Mouse (Mus musculus): ENCODE results near the gene Hes7. TPM values are rescaled to one million over a fixed set of nuclear protein-coding genes. Genes with fewer than 3 reads are reported as not detected.

Hes7 gene
- total RNA-seq, 2 experiments from 2014 or later: not detected

DNA sequence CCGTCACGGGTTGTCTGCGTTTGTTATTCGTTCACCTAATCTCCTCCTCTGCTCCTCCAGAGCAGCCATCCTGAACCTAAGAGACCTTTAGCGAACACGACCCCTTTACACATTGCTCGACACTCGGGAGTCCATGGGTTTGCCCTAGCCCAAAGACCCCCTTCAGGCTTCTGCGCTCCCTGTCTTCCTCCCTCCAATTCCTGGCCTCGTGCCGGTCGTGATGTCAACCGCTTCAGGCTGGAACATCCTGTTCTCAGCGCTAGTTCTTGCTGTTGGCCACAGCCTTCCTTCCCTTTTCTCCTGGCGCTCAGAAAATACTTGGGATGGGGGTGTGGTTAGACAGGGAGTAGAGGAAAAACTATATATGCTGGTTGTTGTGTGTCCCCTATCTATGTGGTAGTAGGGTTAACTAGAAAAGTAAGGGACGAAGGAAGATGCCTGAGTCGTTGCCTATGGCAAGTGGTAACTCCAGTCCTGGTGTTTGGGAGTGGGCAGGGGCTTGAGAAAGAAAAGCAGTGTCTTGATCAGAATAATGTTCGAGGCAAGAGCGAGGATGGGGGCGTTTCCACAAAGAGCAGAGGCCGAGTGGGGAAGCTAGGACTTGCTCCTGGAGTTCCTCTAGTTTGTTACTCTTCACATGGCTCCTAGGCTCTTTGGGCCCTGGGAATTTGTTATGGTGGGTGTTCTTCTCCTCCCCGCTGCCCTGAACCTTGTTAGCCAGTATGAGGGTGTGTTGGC, 20.9 kb upstream of the Hes7 start:
- intact Hi-C loops (cut with DNase I): loop anchor here (5.0 kb wide), 2 partner anchors 298 to 318 kb away; partner anchors contain the start of genes Cyb5d1, Naa38 and Tmem88
- peak; percentile 93 to 94 for DNase-seq

DNA sequence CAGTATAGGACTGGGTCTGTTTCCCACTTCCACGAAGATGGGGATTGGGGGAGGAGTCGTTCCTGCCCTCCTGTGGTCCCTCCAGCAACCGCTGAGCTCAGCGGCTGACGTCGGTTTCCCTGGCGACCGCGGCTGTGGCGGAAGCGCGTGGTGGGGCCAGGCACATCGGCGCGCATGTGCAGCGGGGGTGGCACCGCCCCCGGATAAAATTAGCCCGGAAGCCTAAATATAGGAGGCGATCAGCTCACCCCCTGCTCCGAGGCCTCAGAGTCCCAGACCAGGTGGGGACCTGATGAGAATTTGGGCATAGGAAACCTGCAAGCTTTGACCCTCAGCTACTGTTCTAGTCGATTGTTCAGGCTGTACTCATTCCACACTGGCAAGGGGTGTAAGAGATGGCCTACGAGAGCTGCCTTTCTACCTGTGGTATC, 20.3 kb upstream of the Hes7 start:
- intact Hi-C loops (cut with DNase I): loop anchor here (5.0 kb wide), 2 partner anchors 297 to 317 kb away; partner anchors contain the start of genes Cyb5d1, Naa38 and Tmem88
- peak; percentile 94 to 95 for DNase-seq

DNA sequence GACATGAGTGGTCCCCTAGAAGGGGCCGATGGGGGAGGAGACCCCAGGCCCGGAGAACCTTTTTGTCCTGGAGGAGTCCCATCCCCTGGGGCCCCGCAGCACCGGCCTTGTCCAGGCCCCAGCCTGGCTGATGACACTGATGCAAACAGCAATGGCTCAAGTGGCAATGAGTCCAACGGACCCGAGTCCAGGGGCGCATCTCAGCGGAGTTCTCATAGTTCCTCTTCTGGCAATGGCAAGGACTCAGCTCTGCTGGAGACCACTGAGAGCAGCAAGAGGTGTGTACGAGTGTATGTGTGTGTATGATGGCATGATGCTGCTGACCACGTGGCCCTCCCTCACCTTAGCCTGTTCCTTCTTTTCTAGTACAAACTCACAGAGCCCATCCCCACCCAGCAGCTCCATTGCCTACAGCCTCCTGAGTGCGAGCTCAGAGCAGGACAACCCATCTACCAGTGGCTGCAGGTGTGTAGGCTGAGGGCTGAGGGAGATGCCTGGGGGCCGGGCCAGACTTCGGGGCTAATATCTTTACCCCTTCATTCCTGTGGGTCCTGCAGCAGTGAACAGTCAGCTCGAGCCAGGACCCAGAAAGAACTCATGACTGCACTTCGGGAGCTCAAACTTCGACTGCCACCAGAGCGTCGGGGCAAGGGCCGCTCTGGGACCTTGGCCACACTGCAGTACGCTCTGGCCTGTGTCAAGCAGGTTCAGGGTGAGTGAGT, 19.4 kb upstream of the Hes7 start:
- intact Hi-C loops (cut with DNase I): no loop called here
- DNase-seq: peak; percentile 20 to 26

DNA sequence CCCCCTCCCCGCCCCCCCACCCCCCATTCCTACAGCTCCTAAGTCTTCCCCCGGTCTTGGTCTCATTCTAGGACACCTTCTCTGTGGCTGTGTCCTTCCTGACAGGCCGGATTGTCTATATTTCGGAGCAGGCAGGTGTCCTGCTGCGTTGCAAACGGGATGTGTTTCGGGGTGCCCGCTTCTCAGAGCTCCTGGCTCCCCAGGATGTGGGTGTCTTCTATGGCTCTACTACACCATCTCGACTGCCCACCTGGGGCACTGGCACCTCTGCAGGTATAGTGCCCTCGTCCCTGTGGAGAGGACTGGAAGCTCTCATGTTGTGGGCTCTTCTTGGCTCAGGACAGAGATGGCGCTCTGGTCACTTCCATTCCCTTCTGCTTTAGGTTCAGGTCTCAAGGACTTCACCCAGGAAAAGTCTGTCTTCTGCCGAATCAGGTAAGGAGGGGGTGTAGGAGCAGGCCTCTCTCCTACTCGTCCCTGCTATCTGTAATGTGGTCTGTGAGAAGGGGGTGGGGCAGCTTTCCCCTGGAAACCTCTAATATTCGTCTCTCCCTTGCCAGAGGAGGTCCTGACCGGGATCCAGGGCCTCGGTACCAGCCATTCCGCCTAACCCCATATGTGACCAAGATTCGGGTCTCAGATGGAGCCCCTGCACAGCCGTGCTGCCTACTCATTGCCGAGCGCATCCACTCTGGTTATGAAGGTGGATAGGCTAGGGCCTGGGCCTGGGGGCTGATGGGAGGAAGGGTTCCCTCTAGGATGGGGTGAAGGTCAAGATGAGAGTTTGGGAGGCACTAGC, 18.4 kb upstream of the Hes7 start:
- no peak for DNase-seq
- intact Hi-C loops (cut with DNase I): no loop called here

DNA sequence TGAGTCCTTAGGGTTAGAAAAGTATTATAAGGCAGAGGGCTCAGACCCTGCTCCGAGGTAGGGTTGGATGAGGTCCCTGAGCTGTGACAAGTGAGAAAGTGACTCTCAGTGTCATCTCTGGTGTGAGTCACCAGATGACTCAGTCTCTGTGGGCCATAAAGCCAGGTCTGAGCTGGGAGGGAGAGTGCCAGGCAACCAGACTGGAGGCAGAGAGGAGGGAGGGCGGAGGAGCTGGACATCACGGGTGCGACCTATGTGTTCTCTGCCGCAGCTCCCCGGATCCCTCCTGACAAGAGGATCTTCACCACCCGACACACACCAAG, 17.8 kb upstream of the Hes7 start:
- no peak for DNase-seq
- intact Hi-C loops (cut with DNase I): no loop called here

DNA sequence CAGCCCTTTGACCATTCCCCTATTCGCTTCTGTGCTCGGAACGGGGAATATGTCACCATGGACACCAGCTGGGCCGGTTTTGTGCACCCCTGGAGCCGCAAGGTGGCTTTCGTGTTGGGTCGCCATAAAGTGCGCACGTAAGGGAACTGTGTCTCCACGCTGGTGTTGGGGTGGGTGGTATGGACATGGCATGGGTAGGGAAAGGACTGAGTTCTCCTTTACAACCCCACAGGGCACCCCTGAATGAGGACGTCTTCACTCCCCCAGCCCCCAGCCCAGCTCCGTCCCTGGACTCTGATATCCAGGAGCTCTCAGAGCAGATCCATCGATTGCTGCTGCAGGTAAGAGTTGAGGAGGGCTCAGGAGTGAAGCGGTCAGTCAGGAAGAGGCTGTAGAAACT, 17.1 kb upstream of the Hes7 start:
- peak in 1 of 2 experiments; percentile 16 for DNase-seq
- intact Hi-C loops (cut with DNase I): no loop called here

DNA sequence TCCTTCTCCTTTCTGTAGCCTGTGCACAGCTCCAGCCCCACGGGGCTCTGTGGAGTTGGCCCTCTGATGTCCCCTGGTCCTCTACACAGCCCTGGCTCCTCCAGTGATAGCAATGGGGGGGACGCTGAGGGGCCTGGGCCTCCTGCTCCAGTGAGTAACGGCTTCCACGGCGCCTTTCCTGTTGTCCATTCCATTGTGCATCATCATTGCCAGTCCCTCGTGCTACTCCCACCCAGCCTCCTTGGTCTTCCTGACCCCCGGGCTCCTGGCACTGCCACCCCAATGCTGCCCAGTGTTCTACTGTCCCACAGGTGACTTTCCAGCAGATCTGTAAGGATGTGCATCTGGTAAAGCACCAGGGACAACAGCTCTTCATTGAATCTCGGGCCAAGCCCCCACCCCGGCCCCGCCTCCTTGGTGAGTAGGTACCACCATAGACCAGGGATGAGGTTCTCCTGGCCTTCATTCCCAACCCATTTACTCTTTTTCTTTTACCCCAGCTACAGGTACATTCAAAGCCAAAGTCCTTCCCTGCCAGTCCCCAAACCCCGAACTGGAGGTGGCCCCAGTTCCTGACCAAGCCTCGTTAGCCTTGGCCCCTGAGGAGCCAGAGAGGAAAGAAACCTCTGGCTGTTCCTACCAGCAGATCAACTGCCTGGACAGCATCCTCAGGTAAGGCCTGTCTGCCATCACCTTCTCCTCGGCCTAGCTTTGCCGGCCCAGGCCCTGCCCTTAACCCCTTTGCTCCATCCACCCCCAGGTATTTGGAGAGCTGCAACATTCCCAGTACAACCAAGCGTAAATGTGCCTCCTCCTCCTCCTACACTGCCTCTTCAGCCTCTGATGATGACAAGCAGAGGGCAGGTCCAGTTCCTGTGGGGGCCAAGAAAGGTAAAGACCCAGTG, 16.4 kb upstream of the Hes7 start:
- peak in 1 of 2 experiments; percentile 8 for DNase-seq
- intact Hi-C loops (cut with DNase I): no loop called here

DNA sequence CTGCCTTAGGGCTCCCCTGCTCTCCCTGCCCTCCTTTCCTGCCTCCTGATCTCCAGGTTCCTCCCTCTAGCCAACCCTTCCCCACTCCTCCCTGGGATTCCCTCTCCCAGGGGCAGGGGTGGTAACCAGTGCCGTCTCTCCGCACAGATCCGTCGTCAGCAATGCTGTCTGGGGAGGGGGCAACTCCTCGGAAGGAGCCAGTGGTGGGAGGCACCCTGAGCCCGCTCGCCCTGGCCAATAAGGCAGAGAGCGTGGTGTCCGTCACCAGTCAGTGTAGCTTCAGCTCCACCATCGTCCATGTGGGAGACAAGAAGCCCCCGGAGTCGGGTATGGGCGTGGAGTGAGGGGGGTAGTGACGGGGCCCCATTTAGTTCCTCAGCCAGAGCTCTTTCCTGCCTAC, 15.7 kb upstream of the Hes7 start:
- intact Hi-C loops (cut with DNase I): no loop called here
- DNase-seq: peak in 1 of 2 experiments; percentile 2

DNA sequence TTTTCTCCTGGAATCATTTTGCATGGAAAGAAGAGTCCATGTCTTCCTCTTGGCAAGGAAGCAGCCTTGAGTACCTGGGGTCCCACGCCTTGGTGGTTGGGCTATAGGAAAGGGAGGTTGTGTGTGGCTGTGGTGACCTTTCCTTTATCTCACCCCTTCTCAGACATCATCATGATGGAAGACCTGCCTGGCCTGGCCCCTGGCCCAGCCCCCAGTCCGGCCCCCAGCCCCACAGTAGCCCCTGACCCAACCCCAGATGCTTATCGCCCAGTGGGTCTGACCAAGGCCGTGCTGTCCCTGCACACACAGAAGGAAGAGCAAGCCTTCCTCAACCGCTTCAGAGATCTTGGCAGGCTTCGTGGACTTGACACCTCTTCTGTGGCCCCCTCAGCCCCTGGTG, 15.0 kb upstream of the Hes7 start:
- intact Hi-C loops (cut with DNase I): no loop called here
- DNase-seq: no peak

DNA sequence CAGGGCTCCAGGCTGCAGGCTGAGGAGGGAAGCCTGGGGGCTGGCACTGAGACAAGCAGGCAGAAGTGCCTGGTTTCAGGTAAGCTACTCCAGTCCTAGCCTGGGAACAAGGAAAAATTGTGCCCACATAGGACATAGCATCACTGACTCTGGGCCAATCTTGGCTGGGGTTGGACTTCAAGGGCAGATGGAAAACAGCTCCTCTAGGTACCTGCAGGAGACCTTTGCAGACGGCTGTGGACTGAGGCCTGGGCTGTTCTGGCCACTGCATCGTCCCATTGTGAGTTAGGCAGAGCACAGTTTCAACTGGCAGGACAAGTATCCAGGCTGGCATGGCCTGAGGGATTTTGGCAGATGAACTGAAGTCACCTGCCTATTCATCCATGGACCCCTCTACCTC, 14.4 kb upstream of the Hes7 start:
- intact Hi-C loops (cut with DNase I): no loop called here

DNA sequence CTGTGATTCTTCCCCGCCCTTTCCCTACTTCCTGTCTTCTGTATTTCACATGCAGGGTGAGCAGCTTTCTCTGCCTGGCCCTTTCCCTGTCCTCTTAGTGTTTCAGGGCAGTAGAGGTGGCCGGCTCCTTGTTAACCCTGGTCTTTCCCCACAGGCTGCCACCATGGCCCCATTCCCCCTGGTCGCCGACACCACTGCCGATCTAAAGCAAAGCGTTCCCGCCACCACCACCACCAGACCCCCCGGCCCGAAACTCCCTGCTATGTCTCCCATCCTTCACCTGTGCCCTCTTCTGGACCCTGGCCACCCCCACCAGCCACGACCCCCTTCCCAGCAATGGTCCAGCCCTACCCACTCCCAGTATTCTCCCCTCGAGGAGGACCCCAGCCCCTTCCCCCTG, 13.9 kb upstream of the Hes7 start:
- peak in 1 of 2 experiments; percentile 13 for DNase-seq
- intact Hi-C loops (cut with DNase I): no loop called here

More for the DNA sequence above, 14.4 kb upstream of the Hes7 start:
- DNase-seq: no peak

DNA sequence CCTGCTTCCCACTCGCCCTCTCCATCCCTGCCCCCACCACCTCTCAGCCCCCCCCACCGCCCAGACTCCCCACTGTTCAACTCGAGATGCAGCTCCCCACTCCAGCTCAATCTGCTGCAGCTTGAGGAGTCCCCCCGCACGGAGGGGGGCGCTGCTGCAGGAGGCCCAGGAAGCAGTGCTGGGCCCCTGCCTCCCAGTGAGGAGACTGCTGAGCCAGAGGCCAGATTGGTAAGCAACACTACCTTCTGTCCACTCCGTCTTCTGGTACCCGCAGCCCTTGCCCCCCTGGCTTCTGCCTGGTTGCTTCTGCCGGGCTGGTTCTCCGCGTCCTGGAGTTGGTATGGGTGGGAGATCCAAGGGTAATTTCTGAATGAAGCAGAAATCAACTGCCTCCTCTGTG, 13.4 kb upstream of the Hes7 start:
- DNase-seq: no peak
- intact Hi-C loops (cut with DNase I): no loop called here

DNA sequence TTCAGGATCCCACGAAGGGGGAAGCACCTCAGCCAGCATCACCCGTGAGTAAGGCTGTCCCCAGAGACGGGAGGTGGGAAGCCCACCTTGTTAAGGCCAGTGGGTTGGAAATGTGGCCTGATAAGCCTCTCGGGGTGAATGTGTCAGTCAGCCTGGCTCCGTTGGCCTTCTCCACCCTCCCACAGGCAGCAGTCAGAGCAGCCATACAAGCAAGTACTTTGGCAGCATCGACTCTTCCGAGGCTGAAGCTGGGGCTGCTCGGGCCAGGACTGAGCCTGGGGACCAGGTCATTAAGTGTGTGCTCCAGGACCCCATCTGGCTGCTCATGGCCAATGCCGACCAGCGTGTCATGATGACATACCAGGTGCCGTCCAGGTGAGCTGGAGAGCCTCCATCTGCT, 12.5 kb upstream of the Hes7 start:
- no peak for DNase-seq

DNA sequence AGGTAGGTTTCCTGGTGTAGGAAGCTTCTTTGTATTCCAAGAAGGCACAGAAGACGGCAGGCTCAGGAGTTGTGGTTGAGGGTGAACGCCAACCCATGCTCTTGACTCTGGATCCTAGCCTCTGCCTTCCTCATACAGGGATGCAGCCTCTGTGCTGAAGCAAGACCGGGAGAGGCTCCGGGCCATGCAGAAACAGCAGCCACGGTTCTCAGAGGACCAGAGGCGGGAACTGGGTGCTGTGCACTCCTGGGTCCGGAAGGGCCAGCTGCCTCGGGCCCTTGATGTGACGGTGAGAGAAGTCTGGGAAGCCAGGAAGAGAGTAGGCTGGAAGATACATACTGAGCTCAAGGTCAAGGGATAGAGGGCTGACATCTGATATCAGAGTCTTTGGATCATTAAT, 12.0 kb upstream of the Hes7 start:
- no peak for DNase-seq
- intact Hi-C loops (cut with DNase I): no loop called here

More for the DNA sequence above, 12.5 kb upstream of the Hes7 start:
- intact Hi-C loops (cut with DNase I): no loop called here

DNA sequence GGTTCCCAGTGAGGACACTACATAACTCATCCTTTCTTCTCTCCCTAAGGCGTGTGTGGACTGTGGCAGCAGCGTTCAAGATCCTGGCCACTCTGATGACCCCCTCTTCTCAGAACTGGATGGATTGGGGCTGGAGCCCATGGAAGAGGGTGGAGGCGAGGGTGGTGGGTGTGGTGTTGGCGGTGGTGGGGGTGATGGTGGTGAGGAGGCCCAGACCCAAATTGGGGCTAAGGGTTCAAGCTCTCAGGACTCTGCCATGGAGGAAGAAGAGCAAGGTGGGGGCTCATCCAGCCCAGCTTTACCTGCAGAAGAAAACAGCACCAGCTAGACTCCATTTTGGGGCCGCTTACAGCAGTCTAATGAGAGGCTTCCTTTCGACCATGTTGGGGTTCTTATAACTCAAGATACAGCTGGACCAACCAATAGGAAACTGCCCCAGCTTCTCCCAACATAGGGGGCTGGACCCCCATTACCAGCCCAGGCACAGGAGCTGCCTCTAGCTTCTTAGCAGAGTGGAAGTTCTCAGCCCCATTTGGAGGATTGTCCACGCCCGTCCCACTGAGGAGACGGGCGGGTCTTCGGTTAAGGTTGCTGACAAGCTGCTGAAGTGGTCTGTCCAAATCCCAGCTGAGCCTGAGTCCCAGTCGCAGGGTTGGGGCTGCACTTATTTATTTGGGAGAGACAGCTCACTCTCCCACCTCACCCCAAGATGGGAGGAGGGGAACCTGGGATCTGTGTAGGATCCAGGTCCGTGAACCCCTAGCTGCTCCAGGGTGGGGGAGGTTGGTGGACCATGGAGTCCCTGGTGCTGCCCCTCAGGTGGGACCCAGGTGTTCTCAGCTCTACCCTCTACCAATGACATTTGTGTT, 10.9 kb upstream of the Hes7 start:
- peak; percentile 14 to 28 for DNase-seq
- intact Hi-C loops (cut with DNase I): no loop called here

DNA sequence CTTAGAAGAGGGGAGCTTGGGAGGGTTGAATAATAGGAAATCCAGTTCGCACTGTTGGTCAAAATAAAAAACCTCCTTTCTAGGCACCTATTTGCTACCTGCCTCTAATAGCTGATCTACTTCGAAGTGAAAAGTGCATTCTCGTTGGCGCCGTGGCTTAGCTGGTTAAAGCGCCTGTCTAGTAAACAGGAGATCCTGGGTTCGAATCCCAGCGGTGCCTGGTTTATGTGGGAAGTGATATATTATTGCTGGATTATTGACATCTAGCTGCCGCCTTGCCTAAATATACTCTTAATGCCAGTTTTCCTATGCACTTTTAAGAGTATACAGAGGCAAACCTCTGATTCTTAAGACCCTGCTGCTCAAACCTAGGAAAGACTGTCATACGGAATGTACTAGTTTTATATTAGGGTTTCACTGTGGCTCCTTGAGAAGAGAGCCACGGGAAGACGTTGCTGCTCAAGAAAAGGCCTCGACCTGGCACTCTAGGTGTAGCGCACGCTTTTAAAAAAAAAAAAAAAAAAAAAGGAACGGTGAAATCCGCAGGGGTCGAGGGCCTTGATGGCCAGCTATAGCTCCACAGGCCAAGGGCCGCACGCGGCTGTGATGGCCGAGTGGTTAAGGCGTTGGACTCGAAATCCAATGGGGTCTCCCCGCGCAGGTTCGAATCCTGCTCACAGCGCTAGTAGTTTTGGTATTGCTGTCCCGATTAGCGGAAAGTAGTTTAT, 9.7 kb upstream of the Hes7 start:
- peak; percentile 92 to 99 for DNase-seq
- intact Hi-C loops (cut with DNase I): loop anchor here (5.0 kb wide), 1 partner anchor 307 kb away; no protein-coding TSS in a partner anchor

DNA sequence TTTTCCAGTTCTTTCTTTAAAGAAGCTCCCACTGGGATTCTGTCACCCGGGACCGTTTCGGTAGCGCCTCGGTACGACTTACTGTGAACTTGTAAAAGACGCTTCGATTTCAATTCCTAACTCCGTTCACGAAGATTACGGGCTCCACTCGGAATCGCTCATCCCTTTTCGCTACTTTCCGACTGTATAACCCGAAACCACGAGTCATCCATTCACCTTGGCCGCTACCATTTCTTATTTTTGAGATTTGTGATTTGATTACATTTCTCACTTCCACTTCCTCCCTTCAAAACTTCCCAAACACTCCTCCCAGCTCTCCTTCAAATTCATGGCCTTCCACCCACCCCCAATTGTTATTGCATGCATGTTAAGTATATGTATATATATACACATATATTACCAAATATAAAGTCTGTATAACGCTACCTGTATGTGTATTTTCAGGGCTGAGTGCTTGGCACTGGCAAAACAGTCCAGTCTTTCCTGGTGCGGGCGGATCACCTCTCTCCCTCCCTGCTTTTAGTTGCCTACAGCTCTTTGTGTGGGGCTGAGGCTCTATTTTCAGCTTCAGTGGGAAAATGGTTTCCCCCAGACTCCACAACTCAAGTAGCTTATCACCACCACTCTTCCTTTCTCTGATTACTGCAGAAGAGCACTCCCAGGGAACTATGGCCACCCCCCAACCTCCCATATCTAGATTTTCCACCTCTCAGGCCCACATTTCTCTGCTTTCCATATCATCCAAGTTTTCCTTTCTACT, 9.0 kb upstream of the Hes7 start:
- DNase-seq: no peak
- intact Hi-C loops (cut with DNase I): loop anchor here (5.0 kb wide), 1 partner anchor 306 kb away; no protein-coding TSS in a partner anchor

DNA sequence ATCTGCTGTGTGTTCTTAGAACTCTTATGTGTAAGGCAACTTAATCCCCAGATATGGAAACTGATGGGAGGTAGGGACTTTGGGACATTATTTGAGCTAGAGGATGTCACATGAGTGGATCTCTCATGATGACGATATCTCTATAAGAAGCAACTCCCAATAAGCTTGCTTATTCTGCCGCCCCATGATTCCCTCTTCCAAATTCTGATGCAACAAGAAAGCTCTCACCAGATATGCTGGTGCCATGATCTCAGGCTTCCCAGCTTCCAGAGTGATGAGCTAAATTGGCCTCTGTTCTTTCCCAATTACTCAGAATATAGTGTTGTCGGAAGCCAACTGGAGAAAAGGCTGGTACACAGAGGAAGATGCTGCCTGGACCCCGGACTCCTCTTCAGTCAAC, 8.3 kb upstream of the Hes7 start:
- DNase-seq: no peak
- intact Hi-C loops (cut with DNase I): loop anchor here (5.0 kb wide), 1 partner anchor 305 kb away; no protein-coding TSS in a partner anchor
